Mouse (Mus musculus) left cerebral cortex, adult 8-10 months (tissue): ENCODE measurements at regions not wholly inside any gene's neighbourhood (a gene's known extent, or its start where the extent isn't known, plus 50 kb on each side); places are given as distances from the start of the nearest gene placed in this dataset.

Source experiments
- DNase-seq, 2 experiments: peaks; one replicate each; pipeline ENCODE4 v3.0.0; 2022; ENCODE audit warnings: low spot score in 2 of 2

GRCm38 (mm10) chr4:93986189-93986588 lies 570.2 kb upstream of the Gm10306 start:
- DNase-seq = no peak

- no peak for DNase-seq
Observed at GRCm38 (mm10) chr4:93990273-93990869, 566.0 kb upstream of the Gm10306 start.

DNA sequence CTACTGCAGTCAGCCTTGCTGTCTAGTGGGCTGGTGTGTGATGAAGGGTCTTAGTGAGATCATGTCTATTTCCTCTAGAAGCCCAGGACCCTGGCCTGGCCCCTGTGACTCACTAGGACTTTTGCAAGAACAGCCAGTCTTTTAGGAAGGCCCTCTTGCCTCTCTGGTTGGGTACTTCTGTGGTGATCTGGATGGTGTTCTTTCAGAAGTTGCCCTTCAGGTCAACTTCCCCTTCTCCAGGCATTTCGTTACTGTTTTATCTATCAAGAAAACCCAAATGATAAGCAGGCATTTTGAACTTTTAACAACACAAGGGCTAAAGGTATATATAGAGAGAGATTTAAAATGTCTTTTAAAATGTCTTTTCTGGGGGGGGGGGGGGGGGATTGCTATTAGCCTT lies 550.5 kb upstream of the Gm10306 start:
- no peak for DNase-seq

GRCm38 (mm10) chr4:94007088-94007768 lies 549.1 kb upstream of the Gm10306 start:
- DNase-seq = peak in 1 of 2 experiments; percentile 9

DNA sequence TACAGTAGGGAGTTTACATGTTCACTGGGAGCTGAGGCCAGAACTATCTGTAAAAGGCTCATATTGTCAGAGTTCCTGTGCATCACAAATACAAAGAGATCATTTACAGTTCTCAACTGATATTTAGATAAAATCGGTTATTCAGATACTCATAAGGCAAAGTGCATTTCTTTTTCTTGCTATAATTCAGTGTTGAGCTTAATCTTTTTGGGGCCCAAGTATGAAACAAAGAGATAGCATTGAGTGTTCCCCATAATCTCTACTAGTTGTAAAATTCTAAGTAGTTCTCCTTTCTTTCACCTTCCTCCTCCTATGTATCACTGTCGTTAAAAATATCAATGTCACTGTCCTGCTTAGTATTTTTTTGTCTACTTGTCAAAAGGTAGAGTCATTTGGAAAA lies 540.6 kb upstream of the Gm10306 start:
- DNase-seq = no peak

DNA sequence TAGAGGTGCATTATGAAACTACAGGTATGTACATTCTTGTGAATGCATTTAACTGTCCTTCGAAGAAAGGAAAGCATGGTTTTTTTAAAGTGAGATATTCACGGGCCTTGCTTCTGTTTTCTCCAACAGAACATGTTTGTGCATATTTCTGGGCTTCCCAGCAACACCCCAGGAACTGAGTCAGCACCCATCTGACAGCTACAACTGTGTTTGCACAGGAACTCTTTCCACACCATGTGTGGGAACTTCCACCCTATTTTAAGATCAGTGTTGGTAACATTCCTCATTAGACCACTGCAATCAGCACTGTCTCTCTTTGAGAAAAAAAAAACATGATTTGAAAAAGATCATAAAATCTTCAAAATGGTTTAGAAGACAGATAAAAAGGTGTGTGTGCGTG lies 538.6 kb upstream of the Gm10306 start:
- DNase-seq = peak; percentile 7 to 71

- no peak for DNase-seq
Observed at GRCm38 (mm10) chr4:94049629-94050310, 506.6 kb upstream of the Gm10306 start.

- DNase-seq = no peak
Observed at GRCm38 (mm10) chr4:94052249-94053162, 503.8 kb upstream of the Gm10306 start.

DNA sequence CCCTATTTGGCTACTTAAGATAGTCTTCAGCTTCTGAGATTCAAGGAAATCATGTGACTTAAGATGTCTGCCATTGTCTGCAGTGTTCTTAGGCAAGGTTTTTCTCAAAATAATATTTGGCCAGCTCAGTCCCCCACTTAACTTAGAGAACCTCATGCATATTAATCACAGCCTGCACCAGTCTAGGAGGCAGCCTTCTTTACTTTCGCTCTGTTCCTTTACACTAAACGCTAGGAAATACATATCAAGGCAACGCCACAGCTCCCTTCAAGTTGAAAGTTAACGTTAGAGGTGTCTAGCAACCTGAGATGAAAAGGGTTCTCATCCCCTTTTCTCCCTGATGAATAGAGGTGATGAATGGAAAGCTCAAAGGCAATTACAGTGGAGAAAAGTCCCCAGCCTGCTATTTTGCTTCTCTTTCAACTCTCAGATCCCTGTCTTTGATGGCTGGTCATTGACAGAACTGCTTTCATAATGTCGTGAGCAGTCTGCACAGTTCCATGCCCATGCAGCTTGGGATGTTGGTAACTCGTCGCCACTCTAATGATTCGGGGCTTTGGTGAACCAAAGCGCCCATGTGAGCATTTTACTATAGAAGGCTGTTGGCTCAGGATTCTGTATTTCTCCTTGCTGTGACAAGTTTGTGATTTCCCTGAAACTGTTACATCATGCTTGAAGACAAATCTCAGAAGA lies 483.0 kb upstream of the Gm10306 start:
- no peak for DNase-seq

DNA sequence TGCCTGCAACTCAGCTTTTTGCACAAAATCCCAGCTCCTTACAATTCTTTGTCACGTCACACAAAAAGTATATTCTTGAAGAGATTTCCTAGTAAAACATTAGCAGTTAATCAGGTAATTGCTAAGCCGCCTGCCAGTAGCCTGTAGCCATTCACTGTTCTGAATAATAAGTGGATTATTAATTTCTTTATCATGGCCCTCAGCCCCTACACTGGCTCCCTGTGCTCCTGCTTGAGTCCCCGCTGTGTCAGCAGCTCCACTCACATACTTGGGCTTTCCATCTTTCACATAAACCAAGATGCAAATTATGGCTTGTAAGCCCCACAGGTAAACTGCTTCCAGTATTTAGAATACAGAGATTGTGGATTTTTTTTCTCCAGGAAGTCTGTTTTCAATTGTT lies 473.5 kb upstream of the Gm10306 start:
- no peak for DNase-seq

- no peak for DNase-seq
Observed at GRCm38 (mm10) chr4:94094379-94094778, 462.0 kb upstream of the Gm10306 start.

DNA sequence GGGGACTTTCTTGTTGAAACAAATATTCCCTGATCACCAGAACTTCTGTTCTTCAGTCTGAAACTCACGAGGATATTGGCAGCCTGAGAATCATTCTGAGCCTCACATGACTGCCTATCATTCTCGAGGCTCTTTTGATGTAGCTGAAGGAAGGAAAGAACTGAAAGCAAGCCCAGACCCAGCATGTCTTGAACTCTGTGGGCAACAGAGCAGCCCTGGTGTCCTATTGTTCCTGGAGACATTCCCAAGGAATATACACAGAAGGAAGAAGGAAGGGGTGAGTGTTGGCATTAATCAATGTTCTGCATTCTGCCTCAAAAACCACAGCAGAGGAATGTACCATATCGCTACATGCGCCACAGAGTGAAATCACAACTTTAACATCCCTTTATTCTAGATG lies 449.4 kb upstream of the Gm10306 start:
- DNase-seq = no peak

DNA sequence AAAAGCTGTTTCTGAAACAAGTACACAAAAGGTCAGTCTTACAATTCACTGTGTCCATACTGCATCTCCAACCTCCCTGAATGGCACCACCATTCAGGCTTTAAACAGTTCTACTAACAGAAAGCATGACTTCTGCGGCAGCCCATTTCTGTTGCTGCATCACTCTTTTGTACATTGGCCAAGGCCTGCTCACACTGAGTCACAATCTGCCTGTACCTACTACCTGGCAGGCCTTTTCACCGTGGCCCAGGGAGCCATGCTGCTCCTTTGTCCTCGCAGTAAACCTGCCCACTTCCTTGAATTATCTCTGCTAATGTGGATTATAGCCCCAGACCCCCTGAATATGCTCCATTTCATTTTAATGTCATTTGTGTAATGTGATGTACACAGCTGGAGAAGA lies 439.5 kb upstream of the Gm10306 start:
- no peak for DNase-seq

GRCm38 (mm10) chr4:94124177-94124576 lies 432.2 kb upstream of the Gm10306 start:
- DNase-seq = no peak

DNA sequence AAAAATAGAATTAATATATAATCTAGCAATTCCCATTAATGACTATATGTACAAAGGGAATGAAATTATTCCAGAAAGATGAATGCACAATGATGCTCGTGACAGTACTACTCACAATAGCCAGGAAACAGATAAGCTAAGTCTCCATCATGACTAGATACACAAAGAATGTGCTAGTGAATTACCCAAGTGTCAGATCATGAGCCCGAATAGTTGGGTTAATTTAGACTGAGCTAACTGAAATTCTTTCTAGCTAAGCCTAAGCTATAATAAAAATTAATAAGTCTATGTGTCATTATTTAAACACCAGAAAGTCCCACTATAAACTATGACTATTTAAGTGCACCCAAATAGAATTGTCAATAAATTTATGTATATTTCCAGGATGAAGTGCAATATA lies 418.4 kb upstream of the Gm10306 start:
- no peak for DNase-seq

GRCm38 (mm10) chr4:94144901-94145801 lies 411.2 kb upstream of the Gm10306 start:
- DNase-seq = no peak

- DNase-seq = no peak
Observed at GRCm38 (mm10) chr4:94147964-94148533, 408.3 kb upstream of the Gm10306 start.

- no peak for DNase-seq
Observed at GRCm38 (mm10) chr4:94149056-94149455, 407.3 kb upstream of the Gm10306 start.

DNA sequence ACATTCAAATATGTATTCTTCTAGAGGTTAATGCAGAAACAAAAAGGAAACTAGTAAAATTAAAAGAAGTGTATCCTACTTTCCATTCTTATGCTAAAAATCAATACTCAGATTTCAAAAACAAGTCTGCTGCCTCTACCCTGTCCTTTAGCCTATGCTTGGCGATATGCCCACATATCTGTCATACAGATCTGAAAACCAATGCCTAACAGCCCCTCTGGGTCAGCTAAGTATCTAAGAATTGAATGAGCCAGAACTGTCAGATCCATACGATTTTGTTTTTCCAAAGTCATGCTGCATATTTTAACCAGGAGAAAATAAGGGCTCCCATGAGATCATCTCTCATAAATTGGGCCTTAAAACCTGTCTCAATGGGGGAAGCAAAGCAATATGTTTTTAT lies 395.7 kb upstream of the Gm10306 start:
- DNase-seq = no peak

DNA sequence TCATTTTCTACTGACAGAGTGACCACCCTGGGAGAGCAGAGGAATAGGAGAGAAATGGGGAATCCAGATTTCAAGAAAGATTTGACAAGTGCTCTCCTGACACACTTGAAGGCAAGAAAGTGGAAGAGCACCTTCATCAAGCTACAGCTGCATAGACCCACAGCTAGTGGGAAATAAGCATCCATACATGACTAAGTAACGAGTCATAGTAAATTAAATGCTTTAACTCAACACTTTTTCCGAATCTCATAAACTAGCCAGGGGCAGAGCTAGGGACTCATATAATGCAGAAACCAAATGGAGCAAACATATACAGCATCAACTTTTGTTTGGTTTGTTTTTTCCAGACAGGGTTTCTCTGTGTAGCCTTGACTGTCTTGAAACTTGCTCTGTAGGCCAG lies 383.2 kb upstream of the Gm10306 start:
- no peak for DNase-seq
